Mouse (Mus musculus): ENCODE data around the gene Gp1ba. TPM values are rescaled to one million over a fixed set of nuclear protein-coding genes. Genes with fewer than 3 reads are reported as not detected.

Gp1ba gene
- total RNA-seq, 4 experiments from 2014 or later: 0.31 to 0.55 (median 0.54) TPM

GRCm38 (mm10) chr11:70669582-70670345 is 30.8 kb downstream of the Gp1ba start:
- DNase-seq (ENCODE audit: low spot score): peak; percentile 64

GRCm38 (mm10) chr11:70670483-70670882 is 31.6 kb downstream of the Gp1ba start:
- DNase-seq (ENCODE audit: low spot score): no peak

- no peak for DNase-seq (ENCODE audit: low spot score)
Measured at GRCm38 (mm10) chr11:70671333-70672047, 32.6 kb downstream of the Gp1ba start.

GRCm38 (mm10) chr11:70674014-70674413 is 35.1 kb downstream of the Gp1ba start:
- no peak for DNase-seq (ENCODE audit: low spot score)

DNA sequence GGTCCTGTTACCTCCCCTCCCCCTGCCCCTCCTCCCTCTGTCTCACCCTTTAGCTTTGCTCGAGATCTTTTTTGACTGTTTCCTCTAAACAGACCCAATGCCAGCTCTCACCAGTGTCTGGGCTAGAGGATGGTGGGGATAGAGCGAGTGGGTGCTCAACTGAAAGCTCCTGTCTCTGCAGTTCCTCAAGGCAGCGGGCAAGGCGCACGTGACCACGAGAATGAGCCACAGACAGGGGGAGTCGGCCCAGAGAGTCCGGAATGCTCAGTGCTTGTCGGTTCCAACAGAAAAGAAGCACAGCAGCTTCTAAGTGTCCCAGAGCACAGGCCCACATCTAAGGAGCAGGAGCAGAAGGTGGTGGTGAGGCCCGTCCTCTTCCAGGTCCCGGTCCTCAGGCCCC is 35.6 kb downstream of the Gp1ba start:
- DNase-seq (ENCODE audit: low spot score): no peak

DNA sequence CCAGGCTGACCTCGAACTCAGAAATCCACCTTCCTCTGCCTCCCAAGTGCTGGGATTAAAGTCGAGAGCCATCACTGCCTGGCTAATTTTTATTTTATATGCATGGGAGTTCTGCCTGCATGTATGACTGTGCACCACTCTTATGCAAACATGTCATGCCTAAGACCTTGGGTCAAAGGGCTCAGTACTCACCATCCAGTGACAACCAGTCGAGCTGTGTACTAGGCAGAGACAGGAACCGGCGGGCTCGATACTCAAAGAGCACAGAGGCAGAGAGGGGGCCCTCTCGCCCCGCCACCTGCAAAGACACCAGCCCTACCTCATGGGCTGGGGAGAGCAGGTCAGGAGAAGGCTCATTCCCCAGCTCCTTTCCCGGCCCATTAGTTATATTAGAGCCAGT is 39.2 kb downstream of the Gp1ba start:
- DNase-seq (ENCODE audit: low spot score): no peak

GRCm38 (mm10) chr11:70678576-70678975 is 39.7 kb downstream of the Gp1ba start:
- DNase-seq (ENCODE audit: low spot score): no peak

DNA sequence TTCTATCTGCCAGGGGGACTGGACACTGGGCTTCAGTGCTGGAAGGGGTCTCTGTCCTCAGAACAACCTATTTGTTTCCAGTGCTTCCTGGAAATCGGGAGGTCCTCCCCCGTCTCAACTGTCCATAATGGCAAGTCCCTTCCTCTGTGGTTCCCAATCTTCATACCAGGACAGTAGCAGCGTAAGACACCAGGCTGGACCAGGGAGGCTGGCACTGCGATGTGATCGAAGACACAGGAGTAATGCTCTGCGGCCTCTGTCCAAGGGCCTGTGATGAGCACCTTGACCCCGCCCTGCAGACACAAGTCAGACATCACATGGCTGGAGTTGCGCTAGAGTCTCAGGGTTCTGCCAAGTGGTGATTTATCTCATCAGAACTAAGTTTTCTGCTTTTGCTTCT is 40.4 kb downstream of the Gp1ba start:
- DNase-seq (ENCODE audit: low spot score): no peak

DNA sequence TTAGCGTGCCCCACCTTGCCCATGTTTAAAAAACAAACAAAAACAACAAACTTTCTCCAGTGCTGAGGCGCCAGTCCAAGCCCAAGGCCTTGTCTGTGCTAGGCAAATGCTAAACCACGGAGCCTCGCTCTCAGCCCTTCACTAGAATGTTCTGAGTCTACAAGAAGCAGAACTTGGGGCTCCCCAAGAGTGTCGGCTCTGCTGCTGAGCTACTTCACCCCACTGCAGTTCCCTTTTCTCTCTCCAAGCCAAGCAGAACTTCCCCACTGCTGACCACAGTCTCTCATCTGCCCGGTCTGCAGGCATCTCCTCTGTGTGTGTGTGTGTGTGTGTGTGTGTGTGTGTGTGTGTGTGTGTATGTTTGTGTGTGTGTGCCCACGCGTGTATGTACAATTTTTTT is 41.0 kb downstream of the Gp1ba start:
- DNase-seq (ENCODE audit: low spot score): no peak

DNA sequence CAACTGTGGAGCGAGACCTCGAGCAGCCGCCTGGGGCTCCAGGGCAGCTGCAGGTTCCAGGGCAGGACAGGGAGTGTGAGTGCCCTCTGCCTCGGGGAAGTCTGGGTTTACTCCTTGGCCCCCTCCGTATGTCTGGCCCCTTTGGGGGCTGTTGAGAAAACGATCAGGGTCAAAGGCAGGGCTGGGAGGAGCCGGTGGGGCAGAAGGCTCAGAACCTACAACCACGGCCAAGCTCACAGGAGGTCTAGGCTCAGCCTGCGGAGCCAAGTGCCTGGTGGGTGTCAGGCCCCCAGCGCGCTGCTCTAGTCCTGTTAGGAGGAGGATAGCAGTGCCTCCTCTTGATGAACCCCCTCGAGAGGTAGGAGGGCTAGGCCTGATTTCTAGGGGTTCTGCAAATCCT is 42.2 kb downstream of the Gp1ba start:
- DNase-seq (ENCODE audit: low spot score): no peak

GRCm38 (mm10) chr11:70681897-70682581 is 43.1 kb downstream of the Gp1ba start:
- no peak for DNase-seq (ENCODE audit: low spot score)

- no peak for DNase-seq (ENCODE audit: low spot score)
Measured at GRCm38 (mm10) chr11:70683640-70684039, 44.7 kb downstream of the Gp1ba start.

GRCm38 (mm10) chr11:70686901-70687566 is 48.1 kb downstream of the Gp1ba start:
- DNase-seq (ENCODE audit: low spot score): no peak

GRCm38 (mm10) chr11:70687601-70688199 is 48.8 kb downstream of the Gp1ba start, which contains the start of gene Camta2:
Gene Camta2 (minus strand): TSS chr11:70688105.
- peak; percentile 92 for DNase-seq (ENCODE audit: low spot score)

- DNase-seq (ENCODE audit: low spot score): no peak
Measured at GRCm38 (mm10) chr11:70688372-70688771, 49.5 kb downstream of the Gp1ba start.

- no peak for DNase-seq (ENCODE audit: low spot score)
Measured at GRCm38 (mm10) chr11:70689578-70689977, 50.7 kb downstream of the Gp1ba start.

Other genes with a start within 250 kb of the Gp1ba start
- gene Pelp1, start 229.1 kb upstream of the Gp1ba start, total RNA-seq (2022): 10 to 100 TPM; 19.1 to 23.0 (median 20.6) TPM
- gene Arrb2, start 206.5 kb upstream of the Gp1ba start, total RNA-seq (2022): 10 to 100 TPM in 2 of 4 experiments, 1 to 10 TPM in 2; 9.0 to 10.9 (median 9.9) TPM
- gene Med11, start 187.2 kb upstream of the Gp1ba start, total RNA-seq (2022): 10 to 100 TPM in 1 of 4 experiments, 1 to 10 TPM in 3; 5.9 to 10.6 (median 6.9) TPM
- gene Zmynd15, start 179.7 kb upstream of the Gp1ba start, total RNA-seq (2022): 1 to 10 TPM; 1.1 to 2.7 (median 1.9) TPM
- gene Cxcl16, start 179.1 kb upstream of the Gp1ba start, total RNA-seq (2022): 10 to 100 TPM in 1 of 4 experiments, 1 to 10 TPM in 3; 8.4 to 10.3 (median 9.6) TPM
- 1 to 10 TPM in 3 of 4 experiments, under 1 TPM in 1; 0.49 to 2.2 (median 1.5) TPM for gene Tm4sf5, start 133.9 kb upstream of the Gp1ba start, total RNA-seq (2022)
- not detected for gene Vmo1, start 124.5 kb upstream of the Gp1ba start, total RNA-seq (2022)
- not detected for gene Gltpd2, start 119.9 kb upstream of the Gp1ba start, total RNA-seq (2022)
- gene Psmb6, start 113.8 kb upstream of the Gp1ba start, total RNA-seq (2022): 100 to 1,000 TPM; 218 to 249 (median 234) TPM
- not detected for gene Gm40193, start 106.2 kb upstream of the Gp1ba start, total RNA-seq (2022)
- 1 to 10 TPM; 6.2 to 8.6 (median 8.2) TPM for gene Pld2, start 99.1 kb upstream of the Gp1ba start, total RNA-seq (2022)
- 10 to 100 TPM; 47.8 to 52.8 (median 49.4) TPM for gene Mink1, start 76.2 kb upstream of the Gp1ba start, total RNA-seq (2022)
- not detected for gene 4930544D05Rik, start 23.3 kb upstream of the Gp1ba start, total RNA-seq (2022)
- gene Chrne, start 19.9 kb upstream of the Gp1ba start, total RNA-seq (2022): not detected
- gene Rnf167, start 8.1 kb downstream of the Gp1ba start, total RNA-seq (2022): 10 to 100 TPM; 53.0 to 67.3 (median 58.7) TPM
- gene Slc25a11, start 8.4 kb downstream of the Gp1ba start, total RNA-seq (2022): 100 to 1,000 TPM; 640 to 724 (median 656) TPM
- gene Pfn1, start 15.5 kb downstream of the Gp1ba start, total RNA-seq (2022): 100 to 1,000 TPM; 243 to 295 (median 274) TPM
- gene Eno3, start 18.1 kb downstream of the Gp1ba start, total RNA-seq (2022): 1,000 to 10,000 TPM; 1,693 to 1,917 (median 1,770) TPM
- gene Spag7, start 30.3 kb downstream of the Gp1ba start, total RNA-seq (2022): 100 to 1,000 TPM in 1 of 4 experiments, 10 to 100 TPM in 3; 89.6 to 119 (median 95.7) TPM
- 10 to 100 TPM; 32.4 to 41.1 (median 34.2) TPM for gene Camta2, start 49.0 kb downstream of the Gp1ba start, total RNA-seq (2022)
- gene Inca1, start 61.0 kb downstream of the Gp1ba start, total RNA-seq (2022): 1 to 10 TPM; 5.1 to 6.7 (median 5.6) TPM
- 100 to 1,000 TPM; 456 to 555 (median 507) TPM for gene Kif1c, start 61.4 kb downstream of the Gp1ba start, total RNA-seq (2022)
- gene Zfp3, start 125.1 kb downstream of the Gp1ba start, total RNA-seq (2022): 1 to 10 TPM; 6.1 to 8.6 (median 7.5) TPM
- under 1 TPM; 0.25 to 0.97 (median 0.53) TPM for gene Scimp, start 173.5 kb downstream of the Gp1ba start, total RNA-seq (2022)
- gene Rabep1, start 205.7 kb downstream of the Gp1ba start, total RNA-seq (2022): 10 to 100 TPM; 35.9 to 40.8 (median 36.5) TPM